Mouse (Mus musculus): ENCODE measurements around the gene Pla2g4f. TPM values are rescaled to one million over a fixed set of nuclear protein-coding genes. Genes with fewer than 3 reads are reported as not detected.

The Pla2g4f gene
- total RNA-seq, 2 experiments from 2014 or later: not detected

DNA sequence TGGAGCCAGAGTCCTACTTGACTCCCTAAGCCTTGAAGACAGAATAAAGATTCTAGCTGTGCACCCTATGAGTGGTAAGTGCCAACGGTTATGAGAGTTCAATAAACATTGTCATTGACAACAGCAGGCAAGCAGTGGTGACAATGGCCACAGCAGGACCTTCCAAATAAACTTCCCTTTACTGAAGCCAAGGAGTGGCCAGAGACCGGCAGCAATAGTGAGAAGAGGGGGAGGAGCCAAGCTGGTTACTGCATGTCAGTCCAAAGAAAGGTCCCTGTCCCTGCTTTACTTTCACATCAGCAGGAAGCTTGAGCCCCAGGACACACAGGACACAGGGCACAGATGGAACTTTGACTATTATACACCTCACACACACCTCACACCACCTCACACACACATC lies 17.8 kb downstream of the Pla2g4f start:
- TF ChIP-seq CTCF (conservative IDR thresholded peaks at IDR 0.05): no peak
- no peak overlapping the region for H3K27ac ChIP-seq
- H3K4me3 ChIP-seq: no peak overlapping the region
- no peak for DNase-seq (ENCODE audit: low spot score in 2 of 2)

DNA sequence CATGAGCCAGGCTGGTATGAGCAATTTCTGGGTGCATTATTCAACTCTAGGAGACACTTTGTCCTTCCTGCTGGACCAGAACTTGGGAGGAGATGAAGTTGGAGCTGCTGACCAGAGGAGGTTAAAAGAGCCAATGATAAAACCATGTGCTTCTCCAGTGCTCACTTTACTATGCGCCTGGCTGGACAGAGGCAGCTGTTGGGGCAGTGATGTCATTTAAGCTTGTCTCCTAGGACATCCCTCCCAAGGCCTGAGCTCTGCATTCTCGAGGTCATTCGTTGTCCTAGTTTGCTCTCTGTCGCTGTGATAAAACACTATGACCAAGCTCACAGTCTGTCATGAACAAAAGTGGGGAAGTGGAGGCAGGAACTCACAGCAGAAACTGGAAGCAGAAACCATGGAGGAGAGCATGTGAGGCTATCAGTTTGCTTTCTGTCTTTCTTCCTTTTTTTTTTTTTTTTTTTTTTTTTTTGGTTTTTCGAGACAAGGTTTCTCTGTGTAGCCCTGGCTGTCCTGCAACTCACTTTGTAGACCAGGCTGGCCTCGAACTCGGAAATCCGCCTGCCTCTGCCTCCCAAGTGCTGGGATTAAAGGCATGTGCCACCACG lies 22.4 kb downstream of the Pla2g4f start:
- TF ChIP-seq CTCF (conservative IDR thresholded peaks at IDR 0.05): no peak
- no peak overlapping the region for H3K27ac ChIP-seq
- H3K4me3 ChIP-seq: no peak overlapping the region
- no peak for DNase-seq (ENCODE audit: low spot score in 2 of 2)

DNA sequence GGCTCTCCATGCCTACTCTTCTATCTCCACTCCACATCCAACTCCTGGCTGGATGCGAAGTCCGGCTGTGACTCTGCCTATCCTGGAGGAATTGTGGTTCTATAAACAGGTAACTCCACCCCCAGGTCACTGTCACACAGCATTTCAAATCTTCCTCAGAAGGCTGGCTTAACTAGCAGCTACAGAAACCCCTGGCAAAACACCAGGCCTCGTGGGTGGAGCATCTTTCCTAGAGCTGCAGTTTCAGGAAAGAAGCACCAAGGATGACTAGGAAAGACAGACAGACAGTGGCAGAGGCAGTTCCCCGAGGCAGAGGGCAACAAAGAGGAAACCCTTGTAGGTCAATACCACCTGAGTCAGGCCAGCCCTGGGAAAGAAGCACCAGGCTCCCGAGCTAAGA lies 25.0 kb downstream of the Pla2g4f start, which contains the start of gene Pla2g4d:
Gene Pla2g4d, minus strand, starts transcription at position 203 of the 400 bp plus-strand sequence.
- DNase-seq (ENCODE audit: low spot score in 2 of 2): no peak
- H3K4me3 ChIP-seq: no peak within 1 kb of the TSS
- H3K27ac ChIP-seq: no peak within 1 kb of the TSS
- no peak for TF ChIP-seq CTCF (conservative IDR thresholded peaks at IDR 0.05)

DNA sequence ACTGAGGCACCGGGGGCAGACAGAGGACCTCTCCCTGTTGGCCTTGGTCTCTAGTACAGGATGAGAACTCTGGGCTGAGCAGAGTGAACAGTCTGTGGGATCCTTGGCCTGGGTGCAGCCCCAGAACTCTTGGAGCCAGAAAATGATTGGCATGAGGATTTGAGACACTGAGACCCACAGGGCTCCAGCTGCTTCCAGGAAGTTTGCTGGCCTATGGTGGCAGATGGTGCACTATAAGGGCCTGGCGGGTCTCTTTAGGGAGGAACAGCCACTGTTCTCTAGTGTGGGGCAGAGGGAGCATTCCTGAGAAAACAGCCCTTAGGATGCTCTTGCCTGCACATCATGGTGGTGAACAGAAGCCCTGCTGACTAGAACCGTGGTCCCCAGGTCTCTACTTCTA lies 25.6 kb downstream of the Pla2g4f start:
- Histone ChIP-seq H3K4me3 (no peak overlapping the region), H3K27ac (no peak overlapping the region)
- DNase-seq (ENCODE audit: low spot score in 2 of 2): no peak
- TF ChIP-seq CTCF (conservative IDR thresholded peaks at IDR 0.05): no peak

DNA sequence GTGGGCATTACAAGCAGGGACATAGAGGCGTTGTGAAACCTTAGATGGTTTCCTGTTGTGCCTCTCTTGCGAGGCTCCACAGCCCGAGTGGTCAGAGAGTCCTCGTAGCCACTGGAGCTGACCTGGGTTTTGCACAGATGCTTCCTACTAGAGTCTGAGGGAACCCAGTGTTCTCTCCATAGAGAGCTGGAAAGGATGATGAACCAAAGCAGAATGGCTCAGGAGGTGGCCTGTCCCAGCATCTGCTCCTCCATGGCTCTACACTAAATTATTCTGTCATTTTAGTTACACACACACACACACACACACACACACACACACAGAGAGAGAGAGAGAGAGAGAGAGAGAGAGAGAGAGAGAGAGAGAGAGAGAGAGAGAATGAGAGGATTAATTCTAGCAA lies 28.3 kb downstream of the Pla2g4f start:
- DNase-seq (ENCODE audit: low spot score in 2 of 2): no peak
- H3K27ac ChIP-seq: no peak overlapping the region
- H3K4me3 ChIP-seq: no peak overlapping the region
- no peak for TF ChIP-seq CTCF (conservative IDR thresholded peaks at IDR 0.05)

DNA sequence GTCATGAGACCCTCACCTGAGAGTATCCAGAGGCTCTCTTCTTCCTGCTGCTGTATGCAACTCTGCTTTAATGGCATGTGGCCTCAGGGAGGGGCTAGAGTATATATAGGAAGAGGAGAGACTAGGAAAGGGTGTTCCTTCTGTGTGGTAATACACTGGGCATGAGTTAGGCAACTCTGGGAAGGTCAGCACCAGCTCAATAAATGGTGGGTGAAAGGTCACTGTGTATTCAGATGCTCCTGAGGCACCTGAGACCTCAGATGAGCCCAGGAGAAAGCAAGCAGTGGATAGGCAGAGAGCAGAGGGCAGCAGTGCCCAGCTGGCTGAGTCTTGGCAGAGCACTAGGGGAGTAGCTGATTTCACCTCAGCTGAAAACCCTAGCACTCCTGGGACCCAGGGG lies 29.3 kb downstream of the Pla2g4f start:
- DNase-seq (ENCODE audit: low spot score in 2 of 2): no peak
- Histone ChIP-seq H3K27ac (no peak overlapping the region), H3K4me3 (no peak overlapping the region)
- TF ChIP-seq CTCF (conservative IDR thresholded peaks at IDR 0.05): no peak

DNA sequence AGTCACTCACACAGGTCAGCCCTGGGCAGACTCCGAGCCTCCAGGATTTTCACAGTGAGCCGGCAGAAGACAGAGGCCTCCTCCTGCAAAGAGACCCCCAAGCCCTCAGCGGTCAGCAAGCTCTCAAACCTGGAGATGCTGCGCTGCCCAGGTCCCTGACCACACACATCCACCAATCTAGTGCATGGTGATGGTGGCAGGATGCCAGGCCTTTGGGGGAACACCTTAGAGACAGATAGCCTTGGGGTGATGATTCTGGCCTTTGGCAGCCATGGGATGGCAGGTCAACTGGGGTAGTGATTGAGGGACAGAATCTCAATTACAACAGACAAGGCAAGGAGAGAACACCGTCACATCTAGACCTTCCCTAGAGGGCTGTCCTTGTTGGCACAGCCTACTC lies 29.9 kb downstream of the Pla2g4f start:
- no peak for DNase-seq (ENCODE audit: low spot score in 2 of 2)
- no peak for TF ChIP-seq CTCF (conservative IDR thresholded peaks at IDR 0.05)
- H3K27ac ChIP-seq: no peak overlapping the region
- H3K4me3 ChIP-seq: no peak overlapping the region

DNA sequence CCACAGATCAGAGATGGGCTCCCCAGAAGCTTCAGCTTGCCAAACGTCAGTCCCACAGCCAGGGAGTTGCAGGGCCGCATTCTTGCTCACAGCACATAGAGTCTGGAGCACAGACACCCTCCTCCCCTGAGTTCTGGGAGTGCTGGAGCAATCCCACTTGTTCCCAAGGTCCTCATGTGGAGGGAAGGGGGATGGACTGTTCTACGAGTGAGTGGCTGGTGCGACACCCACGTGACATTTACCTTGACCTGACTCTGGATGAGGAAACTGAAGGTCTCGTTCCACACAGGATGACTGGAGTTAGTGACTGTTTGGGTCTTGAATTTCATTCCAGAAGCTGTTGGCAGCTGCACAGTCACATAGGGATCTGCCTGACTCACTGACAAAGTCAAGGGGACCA lies 30.4 kb downstream of the Pla2g4f start:
- DNase-seq (ENCODE audit: low spot score in 2 of 2): no peak
- TF ChIP-seq CTCF (conservative IDR thresholded peaks at IDR 0.05): no peak
- Histone ChIP-seq H3K4me3 (no peak overlapping the region), H3K27ac (no peak overlapping the region)

DNA sequence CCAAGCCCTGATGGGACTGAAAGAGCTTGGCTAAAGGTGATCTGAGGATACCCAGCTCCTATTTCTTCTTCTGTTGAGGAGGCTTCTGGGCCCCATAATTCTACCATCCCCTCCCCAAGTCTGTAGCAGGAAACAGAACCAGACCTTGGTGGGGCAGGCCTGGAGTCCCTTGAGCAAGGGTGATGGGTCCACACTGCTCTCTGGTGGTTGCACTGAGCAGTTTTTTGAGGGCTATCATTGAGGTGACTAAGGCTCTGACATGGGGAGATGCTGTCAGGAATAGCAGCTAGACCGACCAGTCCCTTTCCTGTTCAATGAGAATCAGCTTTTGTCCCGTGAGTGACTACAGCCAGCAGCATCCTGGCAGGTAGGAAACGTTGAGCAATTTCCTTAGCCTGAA lies 32.7 kb downstream of the Pla2g4f start:
- DNase-seq (ENCODE audit: low spot score in 2 of 2): no peak
- Histone ChIP-seq H3K27ac (no peak overlapping the region), H3K4me3 (no peak overlapping the region)
- peak; percentile 54 for TF ChIP-seq CTCF (conservative IDR thresholded peaks at IDR 0.05)

DNA sequence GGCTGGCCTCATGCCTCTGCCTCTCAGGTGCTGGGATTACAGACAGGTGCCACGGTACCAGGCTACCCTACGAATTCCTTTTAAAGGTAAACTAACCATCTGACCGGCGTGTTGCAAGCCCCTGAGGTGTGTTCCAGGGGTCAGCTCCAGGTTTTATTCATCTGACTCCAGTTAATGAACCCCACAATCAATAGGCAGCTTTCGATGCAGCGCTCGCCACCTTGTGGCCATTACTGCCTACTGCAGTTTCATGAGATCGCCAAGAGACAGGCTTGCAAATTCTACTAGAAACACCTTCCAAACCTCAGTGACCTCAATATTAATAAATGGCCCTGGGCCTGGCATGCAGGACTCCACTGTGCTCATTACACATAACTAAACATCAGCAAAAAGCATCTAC lies 34.0 kb downstream of the Pla2g4f start:
- peak; percentile 47 to 71 for DNase-seq (ENCODE audit: low spot score in 2 of 2)
- Histone ChIP-seq H3K27ac (no peak overlapping the region), H3K4me3 (no peak overlapping the region)
- TF ChIP-seq CTCF (conservative IDR thresholded peaks at IDR 0.05): peak; percentile 96

DNA sequence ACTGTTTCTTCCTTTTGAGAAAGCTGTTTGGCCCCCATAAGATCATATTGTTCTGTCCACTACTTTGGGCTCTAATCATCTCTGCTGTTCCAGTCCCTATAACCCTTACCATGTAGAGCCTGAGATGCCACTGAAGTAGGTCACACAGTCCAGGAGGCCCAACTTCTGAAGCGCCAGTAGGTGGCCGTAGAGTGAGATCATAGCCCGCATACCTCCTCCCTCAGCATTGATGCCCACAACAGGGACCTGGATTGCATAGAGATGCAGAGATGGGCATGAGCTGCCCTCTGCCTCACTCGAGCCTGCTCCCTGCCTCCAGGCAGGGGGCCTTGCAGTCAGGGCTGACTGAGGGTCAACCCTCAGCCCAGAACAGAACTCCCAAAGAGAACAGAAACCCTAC lies 37.0 kb downstream of the Pla2g4f start:
- no peak for TF ChIP-seq CTCF (conservative IDR thresholded peaks at IDR 0.05)
- DNase-seq (ENCODE audit: low spot score in 2 of 2): no peak
- H3K4me3 ChIP-seq: no peak overlapping the region
- H3K27ac ChIP-seq: no peak overlapping the region

DNA sequence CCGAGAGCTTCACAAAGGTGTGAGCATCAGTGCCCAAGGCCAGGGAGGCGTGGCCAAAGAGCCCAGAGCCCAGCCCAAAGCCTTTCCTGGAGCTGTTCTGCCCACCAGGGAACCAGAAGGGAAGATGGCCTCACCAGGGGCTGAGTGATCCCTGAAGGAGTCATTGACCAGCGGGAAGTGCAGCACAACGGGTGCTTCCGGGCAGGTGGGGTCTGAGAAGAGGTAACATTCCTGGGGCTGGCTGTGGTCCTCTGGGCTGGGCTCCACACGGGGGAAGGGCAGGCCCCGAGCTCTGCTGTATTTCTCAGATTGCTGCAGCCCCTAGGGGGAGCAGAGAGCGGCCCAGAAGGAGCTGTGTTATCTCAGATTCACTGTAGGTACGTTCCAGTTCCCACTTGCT lies 45.3 kb downstream of the Pla2g4f start:
- TF ChIP-seq CTCF (conservative IDR thresholded peaks at IDR 0.05): peak; percentile 66
- no peak overlapping the region for H3K27ac ChIP-seq
- no peak overlapping the region for H3K4me3 ChIP-seq
- DNase-seq (ENCODE audit: low spot score in 2 of 2): no peak

DNA sequence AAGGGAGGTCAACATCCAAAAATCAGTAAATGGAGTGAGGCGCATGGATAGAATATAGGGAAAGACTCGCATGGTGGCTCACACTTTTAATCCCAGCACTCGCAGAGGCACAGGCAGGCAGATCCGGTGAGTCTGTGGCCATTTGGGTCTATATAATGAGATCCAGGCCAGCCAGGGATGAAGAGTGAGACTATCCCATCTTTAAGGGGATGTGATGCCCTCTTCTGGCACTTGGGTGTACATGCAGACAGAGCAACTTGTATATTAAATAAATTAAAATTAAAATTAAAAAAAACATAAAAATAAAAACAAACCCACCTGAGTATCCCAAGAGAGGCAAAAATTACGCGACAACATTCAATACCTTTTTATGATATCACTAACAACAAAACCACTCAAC lies 48.4 kb downstream of the Pla2g4f start:
- TF ChIP-seq CTCF (conservative IDR thresholded peaks at IDR 0.05): peak; percentile 77
- Histone ChIP-seq H3K4me3 (no peak overlapping the region), H3K27ac (no peak overlapping the region)
- DNase-seq (ENCODE audit: low spot score in 2 of 2): no peak

DNA sequence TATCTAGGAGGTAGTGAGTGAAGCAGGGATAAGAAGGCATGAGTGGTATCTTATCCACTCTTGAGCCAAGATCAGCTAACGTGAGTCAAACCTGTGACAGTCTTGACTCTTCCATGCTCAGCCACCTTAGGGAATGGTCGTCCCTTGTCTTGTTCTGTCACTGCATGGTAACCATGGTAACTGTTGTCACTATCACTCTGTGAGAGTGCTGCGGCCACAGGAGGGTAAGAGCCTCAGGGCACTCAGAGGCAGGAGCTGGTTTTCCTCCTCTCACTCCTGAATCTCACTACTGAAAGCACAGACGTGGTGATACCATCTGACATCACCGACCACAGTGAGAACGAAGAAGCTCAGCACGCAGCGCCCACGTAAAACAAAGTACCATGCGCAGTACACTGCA lies 49.1 kb downstream of the Pla2g4f start:
- Histone ChIP-seq H3K4me3 (no peak overlapping the region), H3K27ac (no peak overlapping the region)
- DNase-seq (ENCODE audit: low spot score in 2 of 2): no peak
- TF ChIP-seq CTCF (conservative IDR thresholded peaks at IDR 0.05): no peak

DNA sequence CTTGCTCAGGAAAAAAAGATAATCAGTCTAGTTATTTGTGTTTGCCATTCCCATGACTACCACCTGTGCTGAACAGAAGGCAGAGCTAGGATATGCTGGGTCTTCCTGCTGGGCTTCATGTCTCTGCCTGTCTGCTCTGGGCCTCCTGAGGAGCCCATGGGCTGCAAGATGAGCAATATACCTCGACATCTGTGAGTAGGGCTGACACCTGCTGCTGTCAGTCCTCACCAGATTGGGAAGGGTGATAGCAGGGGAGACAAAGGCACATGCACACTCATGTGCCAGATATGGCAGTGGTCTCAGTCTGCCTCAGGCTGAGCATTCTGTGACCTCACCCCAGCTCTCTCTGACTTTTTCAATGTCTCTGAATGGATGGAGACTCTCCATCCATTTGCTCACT lies 51.1 kb downstream of the Pla2g4f start:
- H3K4me3 ChIP-seq: no peak overlapping the region
- no peak for DNase-seq (ENCODE audit: low spot score in 2 of 2)
- TF ChIP-seq CTCF (conservative IDR thresholded peaks at IDR 0.05): no peak
- peak overlapping the region; percentile 51; the same call in 1 of the 2 replicates for H3K27ac ChIP-seq
